Comparison of ENCODE assay signal across 22 mouse cellular contexts in genomic region chr7:67049206-67049605, GRCm38 (mm10).
"Had no signal": no experiment of that assay in that cellular context is flagged by ENCODE, and none has a peak within 500 bp of the region (broad histone marks: within the 10 kb centered on the region; RNA-seq: fewer than 3 reads in every experiment).

No protein-coding gene starts in this region.

- H3K4me2 ChIP-seq: kidney, embryonic 15.5 days; limb, embryonic 12.5 days; limb, embryonic 15.5 days; liver, embryonic 11.5 days; lung, embryonic 14.5 days; midbrain, embryonic 12.5 days; midbrain, embryonic 15.5 days; neural tube, embryonic 13.5 days; stomach, embryonic 15.5 days had no signal

- H3K4me3 ChIP-seq: kidney, embryonic 15.5 days; limb, embryonic 12.5 days; limb, embryonic 15.5 days; midbrain, embryonic 12.5 days; midbrain, embryonic 15.5 days; myocyte; neural tube, embryonic 13.5 days; stomach, embryonic 15.5 days had no signal

- H3K36me3 ChIP-seq: kidney, embryonic 15.5 days; midbrain, embryonic 12.5 days; midbrain, embryonic 15.5 days; neural tube, embryonic 13.5 days; stomach, embryonic 15.5 days had no signal

- H3K9me3 ChIP-seq: kidney, embryonic 15.5 days; limb, embryonic 12.5 days; limb, embryonic 15.5 days; midbrain, embryonic 12.5 days; midbrain, embryonic 15.5 days; neural tube, embryonic 13.5 days; stomach, embryonic 15.5 days had no signal

- ATAC-seq: liver, postnatal 0 days; lung, postnatal 0 days; midbrain, embryonic 15.5 days had no signal

- H3K9ac ChIP-seq: kidney, embryonic 15.5 days; limb, embryonic 12.5 days; limb, embryonic 15.5 days; liver, embryonic 14.5 days; liver, postnatal 0 days; lung, embryonic 14.5 days; midbrain, embryonic 12.5 days; midbrain, embryonic 15.5 days; neural tube, embryonic 13.5 days; stomach, embryonic 15.5 days had no signal

- H3K27me3 ChIP-seq: kidney, embryonic 15.5 days; limb, embryonic 12.5 days; limb, embryonic 15.5 days; midbrain, embryonic 12.5 days; midbrain, embryonic 15.5 days; neural tube, embryonic 13.5 days; stomach, embryonic 15.5 days had no signal

- H3K4me1 ChIP-seq: kidney, embryonic 15.5 days; limb, embryonic 12.5 days; limb, embryonic 15.5 days; midbrain, embryonic 12.5 days; midbrain, embryonic 15.5 days; neural tube, embryonic 13.5 days; stomach, embryonic 15.5 days had no signal

- DNase-seq: kidney, postnatal 10 days; kidney, postnatal 36 days; layer of hippocampus, adult 9-11 months; left cerebral cortex, postnatal 4 days; liver, postnatal 0 days; lung, embryonic 14.5 days; retina, postnatal 1 day; right cerebral cortex, postnatal 25 days; spleen, adult 18-20 months; thymus, postnatal 25 days had no signal

- H3K27ac ChIP-seq: kidney, embryonic 15.5 days; limb, embryonic 12.5 days; limb, embryonic 15.5 days; liver, embryonic 14.5 days; macrophage; midbrain, embryonic 12.5 days; midbrain, embryonic 15.5 days; neural tube, embryonic 13.5 days; stomach, embryonic 15.5 days had no signal
